Mouse (Mus musculus) forebrain, embryonic 13.5 days (tissue): ENCODE measurements at regions not wholly inside any gene's neighbourhood (a gene's known extent, or its start where the extent isn't known, plus 50 kb on each side); places are given as distances from the start of the nearest gene placed in this dataset.

Experiments
- ATAC-seq: fragments of 200-750 bp; cut with Nextera tagmentation; 2 replicates; pipeline ENCODE4 v1.8.0; 2017
- H3K27ac ChIP-seq: fragments of 300-500 bp; sonication (generic); 2 replicates; pipeline ENCODE4 v1.5.1; 2015; ENCODE audit warnings: inconsistent platforms, mild to moderate bottlenecking, moderate library complexity
- H3K27me3 ChIP-seq: fragments of 300-500 bp; sonication (generic); 2 replicates; pipeline ENCODE4 v1.6.1; 2015; ENCODE audit warnings: mild to moderate bottlenecking, inconsistent platforms
- H3K36me3 ChIP-seq: fragments of 300-500 bp; sonication (generic); 2 replicates; pipeline ENCODE4 v1.6.1; 2015; ENCODE audit warnings: mild to moderate bottlenecking, inconsistent platforms; ENCODE audit not compliant: poor library complexity, severe bottlenecking
- H3K4me1 ChIP-seq: fragments of 300-500 bp; sonication (generic); 2 replicates; pipeline ENCODE4 v1.6.1; 2015; ENCODE audit warnings: inconsistent platforms
- H3K4me2 ChIP-seq: fragments of 300-500 bp; sonication (generic); 2 replicates; pipeline ENCODE4 v1.6.1; 2015; ENCODE audit warnings: inconsistent platforms, mild to moderate bottlenecking, moderate library complexity
- H3K4me3 ChIP-seq: fragments of 300-500 bp; sonication (generic); 2 replicates; pipeline ENCODE4 v1.5.1; 2015; ENCODE audit warnings: mild to moderate bottlenecking, inconsistent platforms
- H3K9ac ChIP-seq: fragments of 300-500 bp; sonication (generic); 2 replicates; pipeline ENCODE4 v1.6.1; 2015; ENCODE audit warnings: mild to moderate bottlenecking, inconsistent platforms
- H3K9me3 ChIP-seq: fragments of 300-500 bp; sonication (generic); replicated peaks from 2 replicates; pipeline ENCODE4 v1.6.1; 2016; ENCODE audit warnings: inconsistent platforms
- WGBS: fragments of 180-500 bp; shearing (Covaris S2); methylation state at CpG from one replicate; pipeline ENCODE4 v1.1.7; 2015; 5-methylcytosine and 5-hydroxymethylcytosine counted together

GRCm38 (mm10) chr3:128575339-128576129, 624.1 kb upstream of the Pitx2 start:
- Histone ChIP-seq H3K4me3 (no peak overlapping the region), H3K4me2 (no peak overlapping the region), H3K27ac (no peak overlapping the region), H3K4me1 (no peaks in the 10 kb centered on the region), H3K27me3 (no peaks in the 10 kb centered on the region), H3K9me3 (no peaks in the 10 kb centered on the region), H3K36me3 (no peaks in the 10 kb centered on the region), H3K9ac (no peak overlapping the region)
- ATAC-seq, result no peak
- 90% methylated on average over 2 of the region's 2 CpGs for WGBS

GRCm38 (mm10) chr3:128570551-128570950, 629.1 kb upstream of the Pitx2 start:
- no peaks in the 10 kb centered on the region for H3K27me3 ChIP-seq
- H3K4me1 ChIP-seq, result no peaks in the 10 kb centered on the region
- H3K4me3 ChIP-seq, result no peak overlapping the region
- 91% methylated on average over 3 of the region's 3 CpGs for WGBS
- no peak overlapping the region for H3K27ac ChIP-seq
- no peaks in the 10 kb centered on the region for H3K9me3 ChIP-seq
- no peak overlapping the region for H3K9ac ChIP-seq
- no peaks in the 10 kb centered on the region for H3K36me3 ChIP-seq
- ATAC-seq, result 0 out of 2 replicates have a peak, but pooled peaks have one; percentile 13
- H3K4me2 ChIP-seq, result no peak overlapping the region

- Histone ChIP-seq H3K4me2 (no peak overlapping the region), H3K27me3 (no peaks in the 10 kb centered on the region), H3K27ac (no peak overlapping the region), H3K4me1 (no peaks in the 10 kb centered on the region), H3K36me3 (no peaks in the 10 kb centered on the region), H3K9ac (no peak overlapping the region), H3K9me3 (no peaks in the 10 kb centered on the region), H3K4me3 (no peak overlapping the region)
- WGBS, result 79% methylated on average over 8 of the region's 8 CpGs
- no peak for ATAC-seq
Measured at GRCm38 (mm10) chr3:128565386-128565785, 634.3 kb upstream of the Pitx2 start.

- H3K4me3 ChIP-seq, result no peak overlapping the region
- H3K4me2 ChIP-seq, result peak overlapping the region; percentile 29; the same call in 1 of the 2 replicates
- peak; percentile 98 for ATAC-seq
- H3K27me3 ChIP-seq, result no peaks in the 10 kb centered on the region
- no peaks in the 10 kb centered on the region for H3K9me3 ChIP-seq
- WGBS, result 12% methylated on average over 9 of the region's 9 CpGs
- H3K4me1 ChIP-seq, result peaks cover 21% of the 10 kb centered on the region
- no peaks in the 10 kb centered on the region for H3K36me3 ChIP-seq
- H3K9ac ChIP-seq, result no peak overlapping the region
- peak overlapping the region; percentile 85 for H3K27ac ChIP-seq
Measured at GRCm38 (mm10) chr3:128546416-128547327, 650.5 kb upstream of the Fam241a start.

- no peak overlapping the region for H3K9ac ChIP-seq
- 62% methylated on average over 4 of the region's 4 CpGs for WGBS
- peaks cover 7% of the 10 kb centered on the region for H3K4me1 ChIP-seq
- H3K9me3 ChIP-seq, result no peaks in the 10 kb centered on the region
- H3K4me2 ChIP-seq, result no peak overlapping the region
- no peaks in the 10 kb centered on the region for H3K27me3 ChIP-seq
- no peaks in the 10 kb centered on the region for H3K36me3 ChIP-seq
- ATAC-seq, result no peak
- H3K27ac ChIP-seq, result no peak overlapping the region
- H3K4me3 ChIP-seq, result no peak overlapping the region
Measured at GRCm38 (mm10) chr3:128525427-128525826, 629.3 kb upstream of the Fam241a start.

GRCm38 (mm10) chr3:128520671-128521103, 624.6 kb upstream of the Fam241a start:
- Histone ChIP-seq H3K4me1 (peaks cover 22% of the 10 kb centered on the region), H3K9me3 (no peaks in the 10 kb centered on the region), H3K4me3 (no peak overlapping the region), H3K36me3 (no peaks in the 10 kb centered on the region), H3K27me3 (no peaks in the 10 kb centered on the region), H3K9ac (no peak overlapping the region), H3K4me2 (peak overlapping the region; percentile 48), H3K27ac (peak overlapping the region; percentile 63)
- peak; percentile 92 for ATAC-seq
- WGBS, result 41% methylated on average over 7 of the region's 7 CpGs

GRCm38 (mm10) chr3:128519913-128520316, 623.8 kb upstream of the Fam241a start:
- peaks cover 22% of the 10 kb centered on the region for H3K4me1 ChIP-seq
- no peaks in the 10 kb centered on the region for H3K36me3 ChIP-seq
- peak overlapping the region; percentile 63 for H3K27ac ChIP-seq
- H3K9ac ChIP-seq, result no peak overlapping the region
- peak; percentile 78 for ATAC-seq
- H3K27me3 ChIP-seq, result no peaks in the 10 kb centered on the region
- no peaks in the 10 kb centered on the region for H3K9me3 ChIP-seq
- peak overlapping the region; percentile 9; the same call in 1 of the 2 replicates for H3K4me3 ChIP-seq
- peak overlapping the region; percentile 48 for H3K4me2 ChIP-seq
- 6% methylated on average over 6 of the region's 6 CpGs for WGBS

GRCm38 (mm10) chr3:128518806-128519205, 622.7 kb upstream of the Fam241a start:
- H3K27me3 ChIP-seq, result no peaks in the 10 kb centered on the region
- ATAC-seq, result no peak
- H3K4me2 ChIP-seq, result no peak overlapping the region
- no peak overlapping the region for H3K9ac ChIP-seq
- no peaks in the 10 kb centered on the region for H3K36me3 ChIP-seq
- peak overlapping the region; percentile 62; the same call in 1 of the 2 replicates for H3K27ac ChIP-seq
- no peak overlapping the region for H3K4me3 ChIP-seq
- 38% methylated on average over 4 of the region's 4 CpGs for WGBS
- no peaks in the 10 kb centered on the region for H3K9me3 ChIP-seq
- H3K4me1 ChIP-seq, result peaks cover 22% of the 10 kb centered on the region

- H3K4me2 ChIP-seq, result no peak overlapping the region
- H3K9me3 ChIP-seq, result no peaks in the 10 kb centered on the region
- H3K4me3 ChIP-seq, result no peak overlapping the region
- H3K27me3 ChIP-seq, result no peaks in the 10 kb centered on the region
- ATAC-seq, result no peak
- no peaks in the 10 kb centered on the region for H3K36me3 ChIP-seq
- H3K27ac ChIP-seq, result no peak overlapping the region
- WGBS, result 55% methylated on average over 3 of the region's 3 CpGs
- H3K9ac ChIP-seq, result no peak overlapping the region
- H3K4me1 ChIP-seq, result no peaks in the 10 kb centered on the region
Measured at GRCm38 (mm10) chr3:128471111-128471510, 575.0 kb upstream of the Fam241a start.

GRCm38 (mm10) chr3:128429706-128430105, 533.6 kb upstream of the Fam241a start:
- no peak for ATAC-seq
- no peaks in the 10 kb centered on the region for H3K4me1 ChIP-seq
- no peaks in the 10 kb centered on the region for H3K36me3 ChIP-seq
- H3K27me3 ChIP-seq, result no peaks in the 10 kb centered on the region
- no peak overlapping the region for H3K9ac ChIP-seq
- no peak overlapping the region for H3K27ac ChIP-seq
- no peaks in the 10 kb centered on the region for H3K9me3 ChIP-seq
- H3K4me3 ChIP-seq, result no peak overlapping the region
- no peak overlapping the region for H3K4me2 ChIP-seq

GRCm38 (mm10) chr3:128415568-128415967, 519.4 kb upstream of the Fam241a start:
- no peaks in the 10 kb centered on the region for H3K27me3 ChIP-seq
- no peak overlapping the region for H3K9ac ChIP-seq
- H3K9me3 ChIP-seq, result no peaks in the 10 kb centered on the region
- no peaks in the 10 kb centered on the region for H3K36me3 ChIP-seq
- whole genome bisulfite sequencing, result 91% methylated on average over 2 of the region's 2 CpGs
- no peaks in the 10 kb centered on the region for H3K4me1 ChIP-seq
- ATAC-seq, result no peak
- H3K27ac ChIP-seq, result no peak overlapping the region
- no peak overlapping the region for H3K4me3 ChIP-seq
- no peak overlapping the region for H3K4me2 ChIP-seq

GRCm38 (mm10) chr3:128413481-128413880, 517.4 kb upstream of the Fam241a start:
- H3K36me3 ChIP-seq, result no peaks in the 10 kb centered on the region
- WGBS, result 92% methylated on average over 1 of the region's 1 CpGs
- H3K4me2 ChIP-seq, result no peak overlapping the region
- no peak overlapping the region for H3K4me3 ChIP-seq
- ATAC-seq, result no peak
- H3K9me3 ChIP-seq, result no peaks in the 10 kb centered on the region
- H3K27ac ChIP-seq, result no peak overlapping the region
- no peak overlapping the region for H3K9ac ChIP-seq
- no peaks in the 10 kb centered on the region for H3K4me1 ChIP-seq
- H3K27me3 ChIP-seq, result no peaks in the 10 kb centered on the region
